Mouse (Mus musculus) heart, embryonic 10.5 days (tissue): ENCODE measurements around the gene Mylip. TPM values are rescaled to one million over a fixed set of nuclear protein-coding genes. Genes with fewer than 3 reads are reported as not detected.

Experiments
- DNase-seq: peaks from one replicate; pipeline ENCODE4 v3.0.0-alpha.2; 2017; ENCODE audit warnings: low spot score
- H3K27ac ChIP-seq: fragments of 300-500 bp; sonication (generic); 2 replicates; pipeline ENCODE4 v1.5.1; 2016; ENCODE audit warnings: mild to moderate bottlenecking
- H3K27me3 ChIP-seq: fragments of 300-500 bp; sonication (generic); 2 replicates; pipeline ENCODE4 v1.6.1; 2016; ENCODE audit warnings: mild to moderate bottlenecking; ENCODE audit not compliant: poor library complexity, insufficient read depth, severe bottlenecking
- H3K36me3 ChIP-seq: fragments of 300-500 bp; sonication (generic); 2 replicates; pipeline ENCODE4 v1.6.1; 2016; ENCODE audit warnings: mild to moderate bottlenecking, moderate library complexity
- H3K4me1 ChIP-seq: fragments of 300-500 bp; sonication (generic); 2 replicates; pipeline ENCODE4 v1.6.1; 2016; ENCODE audit warnings: mild to moderate bottlenecking
- H3K4me3 ChIP-seq: fragments of 300-500 bp; sonication (generic); 2 replicates; pipeline ENCODE4 v1.5.1; 2016; ENCODE audit warnings: mild to moderate bottlenecking, moderate library complexity
- H3K9me3 ChIP-seq: fragments of 300-500 bp; sonication (generic); 2 replicates; pipeline ENCODE4 v1.6.1; 2016; ENCODE audit warnings: mild to moderate bottlenecking, moderate library complexity
- WGBS: fragments of 180-500 bp; shearing (Covaris S2); methylation state at CpG from one replicate; pipeline ENCODE4 v1.1.7; 2016; 5-methylcytosine and 5-hydroxymethylcytosine counted together
- polyA plus RNA-seq: library from polyadenylated mRNA; unstranded; fragments of >200 nt; fragmentation: Nextera tagmentation; extraction: Ambion mirVana; gene quantifications from 2 replicates; pipeline ENCODE4 v1.2.1, GENCODE M21; 2016

The Mylip gene
- polyA plus RNA-seq, 1 experiment from 2014 or later: 8.2 TPM

- Histone ChIP-seq H3K4me3 (no peak overlapping the region), H3K36me3 (peaks cover 15% of the 10 kb centered on the region), H3K27me3 (no peaks in the 10 kb centered on the region), H3K4me1 (0 out of 2 replicates have a peak, but pooled peaks cover 5% of the 10 kb centered on the region), H3K9me3 (no peaks in the 10 kb centered on the region), H3K27ac (0 out of 2 replicates have a peak overlapping the region, but pooled peaks have one; percentile 36)
- WGBS: 77% methylated on average over 14 of the region's 14 CpGs
- no peak for DNase-seq
These were observed 27.1 kb downstream of the Mylip start for GRCm38 (mm10) chr13:45416621-45417057.

- WGBS: 85% methylated on average over 12 of the region's 12 CpGs
- no peaks in the 10 kb centered on the region for H3K27me3 ChIP-seq
- no peak overlapping the region for H3K4me3 ChIP-seq
- H3K4me1 ChIP-seq: 0 out of 2 replicates have a peak, but pooled peaks cover 4% of the 10 kb centered on the region
- H3K9me3 ChIP-seq: no peaks in the 10 kb centered on the region
- no peak overlapping the region for H3K27ac ChIP-seq
- no peak for DNase-seq
- no peaks in the 10 kb centered on the region for H3K36me3 ChIP-seq
These were observed 29.4 kb downstream of the Mylip start for GRCm38 (mm10) chr13:45418986-45419385.

GRCm38 (mm10) chr13:45422251-45422650 is 32.7 kb downstream of the Mylip start:
- no peaks in the 10 kb centered on the region for H3K36me3 ChIP-seq
- 0 out of 2 replicates have a peak, but pooled peaks cover 3% of the 10 kb centered on the region for H3K4me1 ChIP-seq
- no peak overlapping the region for H3K27ac ChIP-seq
- no peaks in the 10 kb centered on the region for H3K27me3 ChIP-seq
- 93% methylated on average over 13 of the region's 13 CpGs for WGBS
- DNase-seq: no peak
- no peaks in the 10 kb centered on the region for H3K9me3 ChIP-seq
- no peak overlapping the region for H3K4me3 ChIP-seq

GRCm38 (mm10) chr13:45422709-45423108 is 33.2 kb downstream of the Mylip start:
- no peaks in the 10 kb centered on the region for H3K36me3 ChIP-seq
- no peak overlapping the region for H3K27ac ChIP-seq
- no peaks in the 10 kb centered on the region for H3K27me3 ChIP-seq
- 86% methylated on average over 5 of the region's 5 CpGs for WGBS
- H3K9me3 ChIP-seq: no peaks in the 10 kb centered on the region
- H3K4me1 ChIP-seq: 0 out of 2 replicates have a peak, but pooled peaks cover 3% of the 10 kb centered on the region
- H3K4me3 ChIP-seq: no peak overlapping the region
- DNase-seq: no peak

GRCm38 (mm10) chr13:45423905-45424304 is 34.4 kb downstream of the Mylip start:
- Histone ChIP-seq H3K27me3 (no peaks in the 10 kb centered on the region), H3K27ac (no peak overlapping the region), H3K36me3 (no peaks in the 10 kb centered on the region), H3K4me1 (peaks cover 7% of the 10 kb centered on the region), H3K9me3 (no peaks in the 10 kb centered on the region), H3K4me3 (no peak overlapping the region)
- DNase-seq: no peak
- WGBS: 80% methylated on average over 5 of the region's 5 CpGs

GRCm38 (mm10) chr13:45429239-45429638 is 39.7 kb downstream of the Mylip start:
- DNase-seq: no peak
- H3K4me1 ChIP-seq: peaks cover 17% of the 10 kb centered on the region
- H3K4me3 ChIP-seq: no peak overlapping the region
- no peaks in the 10 kb centered on the region for H3K9me3 ChIP-seq
- H3K36me3 ChIP-seq: no peaks in the 10 kb centered on the region
- H3K27me3 ChIP-seq: no peaks in the 10 kb centered on the region
- 44% methylated on average over 11 of the region's 11 CpGs for WGBS
- peak overlapping the region; percentile 70 for H3K27ac ChIP-seq

- H3K4me3 ChIP-seq: no peak overlapping the region
- H3K27me3 ChIP-seq: no peaks in the 10 kb centered on the region
- H3K27ac ChIP-seq: 0 out of 2 replicates have a peak overlapping the region, but pooled peaks have one; percentile 19
- no peak for DNase-seq
- no peaks in the 10 kb centered on the region for H3K36me3 ChIP-seq
- no peaks in the 10 kb centered on the region for H3K4me1 ChIP-seq
- no peaks in the 10 kb centered on the region for H3K9me3 ChIP-seq
- WGBS: 83% methylated on average over 9 of the region's 9 CpGs
These were observed 47.6 kb downstream of the Mylip start for GRCm38 (mm10) chr13:45437134-45437533.

GRCm38 (mm10) chr13:45438853-45439252 is 49.3 kb downstream of the Mylip start:
- Histone ChIP-seq H3K27ac (no peak overlapping the region), H3K9me3 (no peaks in the 10 kb centered on the region), H3K27me3 (no peaks in the 10 kb centered on the region), H3K36me3 (no peaks in the 10 kb centered on the region), H3K4me1 (peaks cover 9% of the 10 kb centered on the region), H3K4me3 (no peak overlapping the region)
- 80% methylated on average over 6 of the region's 6 CpGs for WGBS
- no peak for DNase-seq

- no peak overlapping the region for H3K27ac ChIP-seq
- H3K4me1 ChIP-seq: peaks cover 9% of the 10 kb centered on the region
- H3K27me3 ChIP-seq: no peaks in the 10 kb centered on the region
- H3K36me3 ChIP-seq: no peaks in the 10 kb centered on the region
- no peak for DNase-seq
- WGBS: 86% methylated on average over 5 of the region's 5 CpGs
- H3K9me3 ChIP-seq: no peaks in the 10 kb centered on the region
- no peak overlapping the region for H3K4me3 ChIP-seq
These were observed 50.7 kb downstream of the Mylip start for GRCm38 (mm10) chr13:45440226-45440625.

- no peaks in the 10 kb centered on the region for H3K9me3 ChIP-seq
- DNase-seq: no peak
- H3K36me3 ChIP-seq: no peaks in the 10 kb centered on the region
- no peak overlapping the region for H3K4me3 ChIP-seq
- no peaks in the 10 kb centered on the region for H3K27me3 ChIP-seq
- peaks cover 13% of the 10 kb centered on the region for H3K4me1 ChIP-seq
- 20% methylated on average over 4 of the region's 4 CpGs for WGBS
- 0 out of 2 replicates have a peak overlapping the region, but pooled peaks have one; percentile 10 for H3K27ac ChIP-seq
These were observed 52.9 kb downstream of the Mylip start for GRCm38 (mm10) chr13:45442451-45442850.

GRCm38 (mm10) chr13:45442918-45443535 is 53.5 kb downstream of the Mylip start:
- Histone ChIP-seq H3K27me3 (no peaks in the 10 kb centered on the region), H3K36me3 (no peaks in the 10 kb centered on the region), H3K4me3 (no peak overlapping the region), H3K4me1 (peaks cover 13% of the 10 kb centered on the region), H3K27ac (peak overlapping the region; percentile 67), H3K9me3 (no peaks in the 10 kb centered on the region)
- no peak for DNase-seq
- 52% methylated on average over 8 of the region's 8 CpGs for WGBS

- DNase-seq: no peak
- WGBS: 86% methylated on average over 8 of the region's 8 CpGs
- Histone ChIP-seq H3K27ac (no peak overlapping the region; the same call in 1 of the 2 replicates), H3K9me3 (no peaks in the 10 kb centered on the region), H3K4me3 (no peak overlapping the region), H3K27me3 (no peaks in the 10 kb centered on the region), H3K4me1 (peaks cover 13% of the 10 kb centered on the region), H3K36me3 (no peaks in the 10 kb centered on the region)
These were observed 54.7 kb downstream of the Mylip start for GRCm38 (mm10) chr13:45444220-45444619.

- 69% methylated on average over 9 of the region's 9 CpGs for WGBS
These were observed 55.1 kb downstream of the Mylip start for GRCm38 (mm10) chr13:45444652-45445051.

More at GRCm38 (mm10) chr13:45444652-45445051, 55.1 kb downstream of the Mylip start:
- Histone ChIP-seq H3K27me3 (no peaks in the 10 kb centered on the region), H3K27ac (no peak overlapping the region; the same call in 1 of the 2 replicates), H3K9me3 (no peaks in the 10 kb centered on the region), H3K4me1 (peaks cover 13% of the 10 kb centered on the region), H3K4me3 (no peak overlapping the region), H3K36me3 (no peaks in the 10 kb centered on the region)
- no peak for DNase-seq
